ENCODE assay signal across 16 mouse cellular contexts in genomic region chr8:12279482-12280192, GRCm38 (mm10). TPM values are rescaled to one million over a fixed set of nuclear protein-coding genes. Genes with fewer than 3 reads are reported as not detected.
DNase-seq lines count a peak whose midpoint lies in the region; ATAC-seq and TF ChIP-seq lines count a peak whose summit lies in the region.
"Had no signal": no experiment of that assay in that cellular context is flagged by ENCODE, and none has a peak within 500 bp of the region (broad histone marks: within the 10 kb centered on the region; RNA-seq: fewer than 3 reads in every experiment).

No protein-coding gene starts in this region.

- no peak for DNase-seq in forebrain, embryonic 10.5 days (ENCODE audit: extremely low spot score, low spot score)
- DNase-seq in forebrain, embryonic 11.5 days (ENCODE audit: low spot score) = no peak
- peak; percentile 32 for DNase-seq in kidney, postnatal 0 days (ENCODE audit: low spot score)
- no peak for DNase-seq in kidney, postnatal 36 days
- peak; percentile 24 for DNase-seq in lung, postnatal 14 days
- no peak for DNase-seq in left cerebral cortex, postnatal 10 days (ENCODE audit: extremely low spot score in 1 of 2, low spot score in 2 of 2)
- DNase-seq in embryo, embryonic 10 days (ENCODE audit: low spot score) = no peak
- DNase-seq: cerebellum, postnatal 36 days; layer of hippocampus, adult 9-11 months; liver; thymus, adult 18-20 months had no signal

- H3K4me3 ChIP-seq in forebrain, embryonic 10.5 days = no peak overlapping the region
- H3K4me3 ChIP-seq in forebrain, embryonic 11.5 days (ENCODE audit: low read depth, low read length) = no peak overlapping the region
- no peak overlapping the region for H3K4me3 ChIP-seq in kidney, postnatal 0 days (replicated peaks; ENCODE audit: low read depth, low read length)
- no peak overlapping the region for H3K4me3 ChIP-seq in embryonic facial prominence, embryonic 15.5 days (replicated peaks)
- H3K4me3 ChIP-seq: hindbrain, embryonic 10.5 days; midbrain, embryonic 10.5 days; neural tube, embryonic 12.5 days had no signal

- H3K4me1 ChIP-seq in forebrain, embryonic 10.5 days = peaks cover 24% of the 10 kb centered on the region
- H3K4me1 ChIP-seq in forebrain, embryonic 11.5 days (replicated peaks; ENCODE audit: control insufficient read depth, insufficient read depth, low read length) = peaks cover 9% of the 10 kb centered on the region
- H3K4me1 ChIP-seq in kidney, postnatal 0 days (replicated peaks; ENCODE audit: insufficient read depth, low read length) = 0 out of 2 replicates have a peak, but pooled peaks cover 7% of the 10 kb centered on the region
- H3K4me1 ChIP-seq in embryonic facial prominence, embryonic 15.5 days = peaks cover 20% of the 10 kb centered on the region
- H3K4me1 ChIP-seq: neural tube, embryonic 12.5 days had no signal

- ATAC-seq in forebrain, embryonic 11.5 days (replicated peaks; ENCODE audit: low FRiP score) = no peak
- no peak for ATAC-seq in kidney, postnatal 0 days (replicated peaks; ENCODE audit: low FRiP score, low read depth)
- no peak for ATAC-seq in embryonic facial prominence, embryonic 15.5 days (ENCODE audit: insufficient number of reproducible peaks, low FRiP score, low TSS enrichment, low read depth)

- H3K9ac ChIP-seq in forebrain, embryonic 11.5 days (ENCODE audit: low read length) = no peak overlapping the region
- H3K9ac ChIP-seq in kidney, postnatal 0 days (ENCODE audit: low read depth, low read length) = no peak overlapping the region
- H3K9ac ChIP-seq in embryonic facial prominence, embryonic 15.5 days = no peak overlapping the region
- H3K9ac ChIP-seq: neural tube, embryonic 12.5 days had no signal

- peaks cover 69% of the 10 kb centered on the region for H3K27me3 ChIP-seq in forebrain, embryonic 10.5 days (ENCODE audit: poor library complexity, severe bottlenecking)
- H3K27me3 ChIP-seq in forebrain, embryonic 11.5 days (ENCODE audit: control insufficient read depth, insufficient read depth, low read length) = no peaks in the 10 kb centered on the region; the same call in 1 of the 2 replicates
- H3K27me3 ChIP-seq in kidney, postnatal 0 days (ENCODE audit: insufficient read depth, low read length) = no peaks in the 10 kb centered on the region
- H3K27me3 ChIP-seq in embryonic facial prominence, embryonic 15.5 days = peaks cover 15% of the 10 kb centered on the region; the same call in 1 of the 2 replicates

- H3K36me3 ChIP-seq in forebrain, embryonic 10.5 days (replicated peaks) = no peaks in the 10 kb centered on the region
- H3K36me3 ChIP-seq in forebrain, embryonic 11.5 days (ENCODE audit: control insufficient read depth, insufficient read depth, low read length) = no peaks in the 10 kb centered on the region
- H3K36me3 ChIP-seq in kidney, postnatal 0 days (ENCODE audit: insufficient read depth, low read length) = no peaks in the 10 kb centered on the region
- H3K36me3 ChIP-seq in embryonic facial prominence, embryonic 15.5 days = no peaks in the 10 kb centered on the region
- H3K36me3 ChIP-seq: hindbrain, embryonic 10.5 days; midbrain, embryonic 10.5 days; neural tube, embryonic 12.5 days had no signal

- TF ChIP-seq CTCF in kidney, postnatal 0 days (IDR thresholded peaks at IDR 0.05; ENCODE audit: low read depth) = no peak

- 85% methylated on average over 13 of the region's 13 CpGs for WGBS in forebrain, embryonic 10.5 days
- 88% methylated on average over 13 of the region's 13 CpGs for WGBS in forebrain, embryonic 11.5 days
- 45% methylated on average over 13 of the region's 13 CpGs for WGBS in kidney, postnatal 0 days
- WGBS in embryonic facial prominence, embryonic 15.5 days = 54% methylated on average over 13 of the region's 13 CpGs

- intact Hi-C loops in left cerebral cortex, postnatal 10 days (cut with DNase I) = no loop called here

- no peak overlapping the region for H3K4me2 ChIP-seq in forebrain, embryonic 11.5 days (ENCODE audit: low read depth, low read length, severe bottlenecking)
- peak overlapping the region; percentile 19; the same call in 1 of the 2 replicates for H3K4me2 ChIP-seq in kidney, postnatal 0 days (ENCODE audit: low read length)
- H3K4me2 ChIP-seq in embryonic facial prominence, embryonic 15.5 days (replicated peaks) = no peak overlapping the region
- H3K4me2 ChIP-seq: neural tube, embryonic 12.5 days had no signal

- peak overlapping the region; percentile 68 for H3K27ac ChIP-seq in forebrain, embryonic 10.5 days
- H3K27ac ChIP-seq in forebrain, embryonic 11.5 days (ENCODE audit: low read depth, low read length) = no peak overlapping the region
- no peak overlapping the region for H3K27ac ChIP-seq in kidney, postnatal 0 days
- H3K27ac ChIP-seq in embryonic facial prominence, embryonic 15.5 days (replicated peaks) = 0 out of 2 replicates have a peak overlapping the region, but pooled peaks have one; percentile 28
- H3K27ac ChIP-seq: hindbrain, embryonic 10.5 days; midbrain, embryonic 10.5 days; neural tube, embryonic 12.5 days had no signal

- H3K9me3 ChIP-seq in forebrain, embryonic 10.5 days = no peaks in the 10 kb centered on the region
- H3K9me3 ChIP-seq in forebrain, embryonic 11.5 days (ENCODE audit: control insufficient read depth, low read length) = no peaks in the 10 kb centered on the region
- H3K9me3 ChIP-seq in kidney, postnatal 0 days (replicated peaks; ENCODE audit: low read length) = no peaks in the 10 kb centered on the region
- no peaks in the 10 kb centered on the region for H3K9me3 ChIP-seq in embryonic facial prominence, embryonic 15.5 days (replicated peaks)
- H3K9me3 ChIP-seq: hindbrain, embryonic 10.5 days; midbrain, embryonic 10.5 days; neural tube, embryonic 12.5 days had no signal

RNA-seq across cellular contexts. Expression of gene A230072I06Rik, which starts 1.0 kb away (rescaled TPM):
- not detected in 2 replicates for polyA plus RNA-seq in forebrain, embryonic 10.5 days (2016; fragmentation: Nextera tagmentation; extraction: Ambion mirVana)
- polyA plus RNA-seq in forebrain, embryonic 11.5 days (2014; fragmentation: Nextera tagmentation; extraction: Ambion mirVana) = not detected in 2 replicates
- polyA plus RNA-seq in kidney, postnatal 0 days (2015; fragmentation: Nextera tagmentation; extraction: Ambion mirVana) = not detected in 2 replicates
- not detected in 2 replicates for polyA plus RNA-seq in embryonic facial prominence, embryonic 15.5 days (2015; fragmentation: Nextera tagmentation; extraction: Ambion mirVana)
- total RNA-seq in left cerebral cortex, postnatal 10 days (2021) = not detected
- total RNA-seq: ES-E14 had no signal
- polyA plus RNA-seq: hindbrain, embryonic 10.5 days; midbrain, embryonic 10.5 days; neural tube, embryonic 12.5 days had no signal

Comparison
In these comparisons a context has a peak if more than half of its experiments do, and no peak if none do; other contexts are left out.
1. DNase-seq: peak in kidney, postnatal 0 days (single experiment) and lung, postnatal 14 days (single experiment); none in forebrain, embryonic 10.5 days (single experiment), forebrain, embryonic 11.5 days (single experiment), kidney, postnatal 36 days (0 of 2), left cerebral cortex, postnatal 10 days (0 of 2) and embryo, embryonic 10 days (single experiment).
2. H3K27ac ChIP-seq: peak in forebrain, embryonic 10.5 days (single experiment) and embryonic facial prominence, embryonic 15.5 days (single experiment); none in forebrain, embryonic 11.5 days (single experiment) and kidney, postnatal 0 days (single experiment).